Mouse (Mus musculus) liver, postnatal 0 days (tissue): Measurements from ENCODE around the gene Limch1.

Experiments used
- CTCF ChIP-seq: sonication (generic); IDR thresholded peaks from 2 replicates; pipeline ENCODE4 v1.5.1; 2016; ENCODE audit warnings: antibody characterized with exemption, low read depth
- EP300 ChIP-seq: IDR thresholded peaks from 2 replicates; pipeline ENCODE4 v1.6.1; 2016; ENCODE audit warnings: antibody characterized with exemption, low read depth, mild to moderate bottlenecking

GRCm38 (mm10) chr5:67098051-67098732, 352.6 kb downstream of the Limch1 start:
- TF ChIP-seq CTCF (no peak), EP300 (no peak)
